Mouse (Mus musculus) bone marrow, adult 2 months (tissue): ENCODE results near the gene Corin. TPM values are rescaled to one million over a fixed set of nuclear protein-coding genes. Genes with fewer than 3 reads are reported as not detected.

Experiments
- H3K27ac ChIP-seq: fragments of 200-500 bp; 2 replicates; pipeline ENCODE4 v1.5.1; 2012; ENCODE audit warnings: low read depth, mild to moderate bottlenecking, control low read depth, inconsistent platforms, low read length; ENCODE audit not compliant: control insufficient read depth, poor library complexity, insufficient read depth
- H3K4me1 ChIP-seq: fragments of 200-500 bp; 2 replicates; pipeline ENCODE4 v1.6.1; 2011; ENCODE audit warnings: low read length; ENCODE audit not compliant: control insufficient read depth, insufficient read depth
- H3K4me3 ChIP-seq: fragments of 200-500 bp; replicated peaks from 2 replicates; pipeline ENCODE3; 2011; ENCODE audit warnings: mild to moderate bottlenecking, low read depth, low read length, control low read depth; ENCODE audit not compliant: control insufficient read depth
- CTCF ChIP-seq: fragments of 200-500 bp; IDR thresholded peaks from 2 replicates; pipeline ENCODE4 v1.5.1; 2011; ENCODE audit warnings: low read length, control low read depth; ENCODE audit not compliant: control insufficient read depth, insufficient read depth
- POLR2A ChIP-seq: fragments of 200-500 bp; IDR thresholded peaks from 2 replicates; pipeline ENCODE4 v1.6.1; 2011; ENCODE audit warnings: low read depth, mild to moderate bottlenecking, control low read depth, low read length, borderline replicate concordance; ENCODE audit not compliant: control insufficient read depth
- WGBS: fragments of 180-500 bp; shearing (Covaris S2); methylation state at CpG from one replicate; pipeline ENCODE4 v1.1.7; 2018; 5-methylcytosine and 5-hydroxymethylcytosine counted together
- polyA plus RNA-seq: library from polyadenylated mRNA; stranded (reverse); fragments of >200 nt; gene quantifications from 2 replicates; pipeline ENCODE4 v1.2.4, GENCODE M21; 2011; ENCODE audit warnings: low replicate concordance; ENCODE audit not compliant: missing spikeins, insufficient read depth, insufficient read length

Gene Corin
- not detected in 2 replicates for polyA plus RNA-seq

DNA sequence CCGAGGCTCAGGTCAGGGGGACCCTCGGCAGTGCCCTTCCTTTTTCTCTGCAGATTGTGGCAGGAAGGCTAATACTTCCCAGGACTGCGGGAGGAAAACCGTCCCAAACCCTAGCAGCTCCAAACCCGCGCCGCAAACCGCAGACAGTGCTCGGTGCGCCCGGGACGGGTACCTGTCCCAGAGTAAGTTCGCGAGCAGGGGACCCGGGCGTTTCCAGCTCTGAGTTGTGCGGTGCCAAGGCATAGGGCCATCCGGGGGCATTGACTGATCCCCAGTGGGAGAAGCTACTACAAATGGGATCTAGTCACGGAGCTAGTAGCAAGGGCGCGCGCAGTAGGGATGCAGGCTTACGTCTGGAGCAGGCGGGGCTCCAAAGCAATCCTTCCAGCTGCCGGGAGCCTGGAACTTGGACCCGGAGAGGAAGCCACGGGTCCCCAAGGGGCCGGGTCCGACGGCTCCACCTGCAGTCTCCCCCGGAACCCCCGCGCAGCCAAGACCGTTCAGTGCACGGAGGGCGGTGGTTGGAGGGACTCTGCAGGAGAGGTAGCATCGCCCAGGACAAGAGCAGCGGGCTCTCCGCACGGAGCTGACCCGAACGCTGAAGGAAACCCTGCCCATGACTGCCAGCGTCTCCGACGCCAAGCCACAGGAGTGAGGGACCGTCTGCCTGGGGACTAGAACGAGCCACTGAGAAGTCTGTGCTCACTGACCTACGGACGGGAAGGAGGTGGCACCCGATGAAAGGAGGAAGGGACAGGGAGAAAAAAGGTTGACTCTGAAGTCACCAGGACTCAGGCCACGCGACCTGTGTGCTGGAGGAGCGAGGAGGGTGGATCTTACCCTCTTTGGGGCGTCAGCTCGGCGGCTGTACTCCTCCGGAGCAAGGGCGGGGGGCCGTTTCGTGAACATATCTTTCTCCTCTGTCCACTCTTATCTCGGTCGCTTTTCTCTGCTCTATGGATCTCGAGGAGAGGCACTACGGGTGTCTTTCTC, at the start of gene Corin:
Gene Corin (minus strand): TSS at position 943 of the 993 bp plus-strand sequence.
- WGBS = 3% methylated on average over 64 of the region's 64 CpGs
- TF ChIP-seq POLR2A (no peak), CTCF (no peak)
- no peaks in the 10 kb centered on the region; the same call in 1 of the 2 replicates for H3K4me1 ChIP-seq
- no peak within 1 kb of the TSS for H3K27ac ChIP-seq
- no peak within 1 kb of the TSS for H3K4me3 ChIP-seq

GRCm38 (mm10) chr5:72551209-72551608, 46.9 kb upstream of the Corin start:
- TF ChIP-seq POLR2A (no peak), CTCF (no peak)
- peaks cover 2% of the 10 kb centered on the region; the same call in 1 of the 2 replicates for H3K4me1 ChIP-seq
- no peak overlapping the region for H3K27ac ChIP-seq
- no peak overlapping the region for H3K4me3 ChIP-seq
- WGBS = 73% methylated on average over 3 of the region's 3 CpGs

GRCm38 (mm10) chr5:72528896-72529295, 24.6 kb upstream of the Corin start:
- H3K4me1 ChIP-seq = no peaks in the 10 kb centered on the region
- TF ChIP-seq CTCF (no peak), POLR2A (no peak)
- WGBS = 82% methylated on average over 3 of the region's 3 CpGs

DNA sequence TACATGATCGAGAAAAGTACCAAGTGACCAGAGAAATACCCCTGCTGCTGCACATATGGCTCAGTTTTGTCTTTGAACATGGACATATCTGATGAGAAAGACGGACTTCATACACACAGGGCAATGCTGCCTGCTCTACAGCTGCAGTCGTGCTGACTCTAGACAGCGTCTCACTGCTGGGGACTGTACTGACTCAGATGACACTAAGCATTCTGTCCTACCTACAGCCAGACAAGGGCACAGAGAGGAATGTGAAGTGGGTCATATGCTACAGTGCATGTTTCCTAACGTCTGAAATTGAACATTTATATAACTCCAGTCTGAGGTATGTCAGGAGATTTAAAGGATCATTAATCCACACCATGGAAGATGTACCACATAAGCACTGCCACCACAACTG, 9.5 kb upstream of the Corin start:
- Histone ChIP-seq H3K4me1 (no peaks in the 10 kb centered on the region), H3K4me3 (no peak overlapping the region), H3K27ac (no peak overlapping the region)
- WGBS = 82% methylated on average over 5 of the region's 5 CpGs
- TF ChIP-seq CTCF (no peak), POLR2A (no peak)

More at GRCm38 (mm10) chr5:72528896-72529295, 24.6 kb upstream of the Corin start:
- Histone ChIP-seq H3K4me3 (no peak overlapping the region), H3K27ac (no peak overlapping the region)

- WGBS = 65% methylated on average over 5 of the region's 5 CpGs
Observed at GRCm38 (mm10) chr5:72505740-72506139, 1.5 kb upstream of the Corin start.

DNA sequence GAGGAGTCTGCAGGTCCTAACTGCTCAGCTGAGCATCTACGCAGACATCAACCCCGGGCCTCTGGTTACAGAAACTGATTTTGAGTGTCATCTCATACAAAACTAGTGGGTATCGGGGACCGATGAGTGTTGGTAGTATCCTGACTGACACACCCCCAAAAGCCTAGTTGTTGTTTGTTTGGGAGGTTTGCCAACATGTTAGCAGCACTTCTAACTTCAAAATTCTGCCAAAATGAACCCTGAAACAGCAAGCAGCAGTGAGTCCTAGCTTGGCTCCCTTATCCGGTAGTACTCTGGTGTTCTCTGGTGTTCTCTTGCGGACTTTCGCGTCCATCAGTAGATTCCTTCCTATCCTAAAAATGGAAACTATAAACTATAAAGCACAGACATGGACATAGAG, 1.5 kb downstream of the Corin start:
- Histone ChIP-seq H3K4me3 (no peak overlapping the region), H3K27ac (no peak overlapping the region), H3K4me1 (no peaks in the 10 kb centered on the region; the same call in 1 of the 2 replicates)
- 75% methylated on average over 8 of the region's 8 CpGs for WGBS
- TF ChIP-seq CTCF (no peak), POLR2A (no peak)

More at GRCm38 (mm10) chr5:72505740-72506139, 1.5 kb upstream of the Corin start:
- TF ChIP-seq POLR2A (no peak), CTCF (no peak)
- Histone ChIP-seq H3K4me3 (no peak overlapping the region), H3K4me1 (no peaks in the 10 kb centered on the region; the same call in 1 of the 2 replicates), H3K27ac (no peak overlapping the region)

GRCm38 (mm10) chr5:72501763-72502162, 2.5 kb downstream of the Corin start:
- no peak overlapping the region for H3K27ac ChIP-seq
- no peaks in the 10 kb centered on the region; the same call in 1 of the 2 replicates for H3K4me1 ChIP-seq
- WGBS = 49% methylated on average over 3 of the region's 3 CpGs
- H3K4me3 ChIP-seq = no peak overlapping the region
- no peak for TF ChIP-seq CTCF

DNA sequence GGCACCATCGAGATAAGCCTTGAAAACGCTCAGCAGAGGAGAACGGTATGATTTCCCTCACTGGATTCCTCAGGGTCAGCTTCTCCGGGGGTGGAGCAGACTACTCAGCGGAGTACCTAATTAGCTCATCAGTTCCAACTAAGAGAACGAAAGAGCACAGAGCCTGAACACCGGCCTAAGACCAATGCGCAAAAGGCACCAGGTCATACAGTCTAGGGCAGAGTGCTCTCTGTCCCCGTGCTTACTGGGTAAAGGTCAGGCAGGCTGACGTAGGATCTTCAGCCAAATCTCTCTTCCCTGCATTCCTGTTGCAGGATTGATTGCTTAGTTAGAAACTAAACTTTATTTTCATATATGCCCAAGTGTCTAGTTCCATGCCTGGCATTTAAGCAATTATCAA, 6.0 kb downstream of the Corin start:
- 82% methylated on average over 10 of the region's 10 CpGs for WGBS
- H3K4me3 ChIP-seq = no peak overlapping the region
- no peak overlapping the region for H3K27ac ChIP-seq
- TF ChIP-seq CTCF = no peak
- no peak for TF ChIP-seq POLR2A
- no peaks in the 10 kb centered on the region for H3K4me1 ChIP-seq

DNA sequence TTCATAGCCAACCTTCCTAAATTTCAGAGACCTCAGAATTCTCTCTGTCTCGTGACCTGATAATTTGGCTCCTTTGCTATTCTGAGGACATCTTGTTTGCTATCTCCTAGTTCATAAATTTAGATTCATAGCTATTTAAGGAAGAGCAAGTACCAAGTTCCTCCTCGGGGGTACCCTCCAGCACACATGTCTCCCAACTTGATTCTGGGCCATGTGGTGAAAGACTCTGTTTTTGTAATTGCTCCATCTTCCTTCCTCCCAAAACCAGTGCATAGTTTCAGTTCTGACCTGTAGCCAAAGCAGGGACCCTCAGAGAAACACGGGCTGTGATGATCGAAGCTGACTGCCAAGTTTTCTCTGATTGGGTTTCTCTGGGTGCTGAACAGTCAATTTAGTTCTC, 7.5 kb downstream of the Corin start:
- TF ChIP-seq POLR2A (no peak), CTCF (no peak)
- 20% methylated on average over 4 of the region's 4 CpGs for WGBS
- no peaks in the 10 kb centered on the region for H3K4me1 ChIP-seq

More for the DNA sequence above, 7.5 kb downstream of the Corin start:
- no peak overlapping the region for H3K27ac ChIP-seq
- no peak overlapping the region for H3K4me3 ChIP-seq
